Mouse (Mus musculus) small intestine, adult 2 months (tissue): ENCODE data around the gene Zfp94. TPM values are rescaled to one million over a fixed set of nuclear protein-coding genes. Genes with fewer than 3 reads are reported as not detected.

Source experiments
- H3K27ac ChIP-seq: fragments of 200-500 bp; 2 replicates; pipeline ENCODE4 v1.5.1; 2012; ENCODE audit warnings: low read depth, low read length, control low read depth, inconsistent platforms; ENCODE audit not compliant: insufficient read depth
- H3K27me3 ChIP-seq: fragments of 200-500 bp; 2 replicates; pipeline ENCODE4 v1.6.1; 2012; ENCODE audit warnings: mild to moderate bottlenecking, moderate library complexity, low read length, inconsistent platforms; ENCODE audit not compliant: control insufficient read depth, insufficient read depth
- H3K36me3 ChIP-seq: fragments of 200-500 bp; 2 replicates; pipeline ENCODE4 v1.6.1; 2012; ENCODE audit warnings: mild to moderate bottlenecking, low read length, control low read depth, inconsistent platforms; ENCODE audit not compliant: control insufficient read depth, insufficient read depth
- H3K4me1 ChIP-seq: fragments of 200-500 bp; 2 replicates; pipeline ENCODE4 v1.6.1; 2012; ENCODE audit warnings: low read length, inconsistent platforms, mixed read lengths; ENCODE audit not compliant: control insufficient read depth, insufficient read depth, insufficient read length
- H3K4me3 ChIP-seq: fragments of 200-500 bp; 2 replicates; pipeline ENCODE4 v1.5.1; 2012; ENCODE audit warnings: low read depth, mild to moderate bottlenecking, control low read depth, inconsistent platforms, low read length, moderate library complexity
- CTCF ChIP-seq: fragments of 200-500 bp; IDR thresholded peaks from 2 replicates; pipeline ENCODE4 v1.5.1; 2012; ENCODE audit warnings: low read depth, mild to moderate bottlenecking, control low read depth, inconsistent platforms, low read length, moderate library complexity, mixed read lengths; ENCODE audit not compliant: insufficient replicate concordance, insufficient read length; ENCODE audit errors: extremely low read depth
- POLR2A ChIP-seq: fragments of 200-500 bp; IDR thresholded peaks from 2 replicates; pipeline ENCODE4 v1.6.1; 2012; ENCODE audit warnings: low read depth, mild to moderate bottlenecking, control low read depth, inconsistent platforms, low read length, moderate library complexity
- WGBS: fragments of 180-500 bp; shearing (Covaris S2); methylation state at CpG from one replicate; pipeline ENCODE4 v1.1.7; 2018; 5-methylcytosine and 5-hydroxymethylcytosine counted together
- polyA plus RNA-seq: library from polyadenylated mRNA; depleted of rRNA; stranded (reverse); fragments of >200 nt; gene quantifications from 2 replicates; pipeline ENCODE4 v1.2.3, GENCODE M21; 2012

Gene Zfp94
- polyA plus RNA-seq, 1 experiment: 1.5 TPM

DNA sequence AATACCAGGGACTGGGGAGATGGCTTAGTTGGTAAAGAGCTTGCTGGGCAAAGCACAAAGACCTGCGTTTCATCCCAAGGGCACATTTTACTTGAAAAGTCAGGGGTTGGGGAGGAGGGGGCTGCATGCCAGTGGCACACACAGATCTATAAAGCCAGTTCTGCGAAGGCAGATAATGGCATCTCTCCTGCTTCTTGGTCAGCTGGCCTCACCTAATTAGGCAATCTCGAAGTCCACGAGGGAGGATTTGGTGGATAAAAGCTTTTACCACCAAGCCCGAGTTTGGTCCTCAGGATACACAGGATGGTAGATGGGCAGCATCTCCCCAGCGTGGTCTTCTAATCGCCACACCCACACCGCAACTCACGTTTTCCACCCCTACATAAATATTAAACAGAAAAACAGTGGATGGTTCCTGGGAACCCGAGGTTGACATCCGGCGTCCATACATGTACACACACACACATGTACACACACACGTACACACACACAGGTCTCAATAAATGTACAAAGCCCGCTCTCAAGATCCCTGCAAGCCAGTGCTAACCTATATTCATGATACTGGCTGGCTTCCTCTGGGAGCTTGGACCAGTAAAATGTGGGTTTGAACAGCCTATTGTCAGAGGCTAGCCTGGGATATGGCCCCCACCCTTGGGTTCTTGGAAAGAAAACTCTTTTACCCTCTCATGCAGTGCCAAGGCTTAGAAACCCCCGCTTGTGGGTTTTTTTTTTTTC, 18.9 kb downstream of the Zfp94 start:
- Histone ChIP-seq H3K4me1 (peaks cover 4% of the 10 kb centered on the region; the same call in 1 of the 2 replicates), H3K36me3 (peaks cover 2% of the 10 kb centered on the region; the same call in 1 of the 2 replicates), H3K27ac (no peak overlapping the region), H3K27me3 (no peaks in the 10 kb centered on the region), H3K4me3 (no peak overlapping the region)
- TF ChIP-seq POLR2A: no peak
- no peak for TF ChIP-seq CTCF
- 92% methylated on average over 15 of the region's 15 CpGs for WGBS

DNA sequence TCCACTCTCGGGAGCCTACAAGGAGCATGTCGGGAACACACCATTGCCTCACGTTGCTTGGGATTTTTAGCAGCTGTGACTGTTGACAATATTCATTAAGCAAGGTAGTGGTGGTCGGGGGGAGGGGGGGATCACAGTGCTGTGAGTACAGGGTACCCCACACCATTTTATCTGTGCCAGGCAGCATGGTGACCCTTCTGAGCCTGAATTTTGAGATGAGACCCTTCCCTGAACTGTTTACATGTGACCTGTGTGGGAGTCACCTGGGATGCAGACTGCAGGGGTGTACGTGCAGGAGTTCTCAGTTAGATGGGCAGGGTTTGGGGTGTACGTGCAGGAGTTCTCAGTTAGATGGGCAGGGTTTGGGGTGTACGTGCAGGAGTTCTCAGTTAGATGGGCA, 20.1 kb downstream of the Zfp94 start:
- TF ChIP-seq CTCF: no peak
- TF ChIP-seq POLR2A: no peak
- H3K36me3 ChIP-seq: peaks cover 6% of the 10 kb centered on the region; the same call in 1 of the 2 replicates
- no peak overlapping the region for H3K4me3 ChIP-seq
- WGBS: 94% methylated on average over 7 of the region's 7 CpGs
- no peak overlapping the region for H3K27ac ChIP-seq
- H3K4me1 ChIP-seq: peaks cover 4% of the 10 kb centered on the region; the same call in 1 of the 2 replicates
- H3K27me3 ChIP-seq: no peaks in the 10 kb centered on the region

- Histone ChIP-seq H3K27me3 (no peaks in the 10 kb centered on the region), H3K4me1 (peaks cover 4% of the 10 kb centered on the region; the same call in 1 of the 2 replicates), H3K36me3 (peaks cover 8% of the 10 kb centered on the region; the same call in 1 of the 2 replicates), H3K27ac (no peak overlapping the region), H3K4me3 (no peak overlapping the region)
- TF ChIP-seq CTCF (no peak), POLR2A (no peak)
- 97% methylated on average over 7 of the region's 7 CpGs for WGBS
These were observed 21.1 kb downstream of the Zfp94 start for GRCm38 (mm10) chr7:24295376-24295775.

- TF ChIP-seq CTCF (no peak), POLR2A (no peak)
These were observed 21.7 kb downstream of the Zfp94 start for GRCm38 (mm10) chr7:24294763-24295162.

DNA sequence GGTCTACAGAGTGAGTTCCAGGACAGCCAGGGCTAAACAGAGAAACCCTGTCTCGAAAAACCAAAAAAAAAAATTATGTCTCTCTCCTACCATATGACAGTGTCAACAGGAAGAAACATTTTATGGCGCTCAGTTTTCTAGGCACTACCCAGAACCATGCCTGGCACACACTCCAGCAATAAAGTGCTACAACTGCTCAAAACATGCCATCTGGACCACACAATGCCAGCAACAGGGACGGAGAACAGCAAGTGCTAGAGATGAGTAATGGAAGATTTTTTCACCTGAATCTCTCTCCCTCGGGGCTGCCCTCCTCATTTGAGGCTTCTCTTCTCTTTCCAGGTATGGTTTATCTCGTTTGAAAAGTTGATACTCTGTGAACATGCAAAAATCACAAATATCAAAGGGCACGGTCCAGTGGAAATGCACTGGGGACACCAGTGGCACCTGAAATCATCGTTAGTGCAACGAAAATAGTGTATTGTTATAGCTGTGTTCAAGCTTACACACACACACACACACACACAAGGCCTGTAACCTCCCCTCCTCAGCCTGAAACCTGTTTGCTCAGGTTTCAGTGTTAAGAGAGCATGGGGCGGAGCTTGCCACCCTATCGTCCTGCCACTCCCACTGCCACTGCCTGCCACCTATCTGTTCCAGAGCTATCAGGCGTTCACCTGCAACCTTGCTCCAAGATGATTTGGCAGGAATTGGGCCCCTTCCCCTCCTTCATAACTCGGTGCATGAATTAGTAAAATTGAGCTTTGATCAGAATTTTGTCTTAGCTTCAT, 23.2 kb downstream of the Zfp94 start:
- Histone ChIP-seq H3K36me3 (peaks cover 8% of the 10 kb centered on the region; the same call in 1 of the 2 replicates), H3K4me3 (no peak overlapping the region)
- 75% methylated on average over 12 of the region's 12 CpGs for whole genome bisulfite sequencing

More at GRCm38 (mm10) chr7:24294763-24295162, 21.7 kb downstream of the Zfp94 start:
- no peaks in the 10 kb centered on the region for H3K27me3 ChIP-seq
- H3K4me3 ChIP-seq: no peak overlapping the region
- H3K4me1 ChIP-seq: peaks cover 4% of the 10 kb centered on the region; the same call in 1 of the 2 replicates
- WGBS: 94% methylated on average over 4 of the region's 4 CpGs
- H3K36me3 ChIP-seq: peaks cover 8% of the 10 kb centered on the region; the same call in 1 of the 2 replicates
- no peak overlapping the region for H3K27ac ChIP-seq

GRCm38 (mm10) chr7:24291387-24292090, 24.9 kb downstream of the Zfp94 start:
- no peak overlapping the region for H3K27ac ChIP-seq
- WGBS: 91% methylated on average over 27 of the region's 27 CpGs
- peaks cover 8% of the 10 kb centered on the region; the same call in 1 of the 2 replicates for H3K36me3 ChIP-seq

More for the DNA sequence above, 23.2 kb downstream of the Zfp94 start:
- no peak overlapping the region for H3K27ac ChIP-seq
- TF ChIP-seq CTCF (no peak), POLR2A (no peak)
- H3K4me1 ChIP-seq: no peaks in the 10 kb centered on the region
- H3K27me3 ChIP-seq: no peaks in the 10 kb centered on the region

More at GRCm38 (mm10) chr7:24291387-24292090, 24.9 kb downstream of the Zfp94 start:
- TF ChIP-seq CTCF (no peak), POLR2A (no peak)
- Histone ChIP-seq H3K4me1 (no peaks in the 10 kb centered on the region), H3K27me3 (no peaks in the 10 kb centered on the region), H3K4me3 (no peak overlapping the region)
